Mouse (Mus musculus) hindbrain, embryonic 13.5 days (tissue): Measurements from ENCODE around the gene Phactr3. TPM values are rescaled to one million over a fixed set of nuclear protein-coding genes. Genes with fewer than 3 reads are reported as not detected.
A peak's percentile ranks its signal among the peaks of the same experiment; 100 is the strongest.

Experiments used
- ATAC-seq: fragments of 200-750 bp; cut with Nextera tagmentation; 2 replicates; pipeline ENCODE4 v1.8.0; 2017; ENCODE audit warnings: moderate TSS enrichment; ENCODE audit not compliant: low FRiP score
- H3K27ac ChIP-seq: fragments of 300-500 bp; sonication (generic); 2 replicates; pipeline ENCODE4 v1.5.1; 2015; ENCODE audit warnings: inconsistent platforms, mild to moderate bottlenecking, moderate library complexity
- H3K27me3 ChIP-seq: fragments of 300-500 bp; sonication (generic); 2 replicates; pipeline ENCODE4 v1.6.1; 2015; ENCODE audit warnings: mild to moderate bottlenecking, inconsistent platforms
- H3K36me3 ChIP-seq: fragments of 300-500 bp; sonication (generic); 2 replicates; pipeline ENCODE4 v1.6.1; 2015; ENCODE audit warnings: mild to moderate bottlenecking, inconsistent platforms
- H3K4me1 ChIP-seq: fragments of 300-500 bp; sonication (generic); replicated peaks from 2 replicates; pipeline ENCODE4 v1.6.1; 2015; ENCODE audit warnings: inconsistent platforms
- H3K4me2 ChIP-seq: fragments of 300-500 bp; sonication (generic); 2 replicates; pipeline ENCODE4 v1.6.1; 2015; ENCODE audit warnings: inconsistent platforms, mild to moderate bottlenecking, moderate library complexity
- H3K4me3 ChIP-seq: fragments of 300-500 bp; sonication (generic); 2 replicates; pipeline ENCODE4 v1.5.1; 2015; ENCODE audit warnings: mild to moderate bottlenecking, inconsistent platforms
- H3K9ac ChIP-seq: fragments of 300-500 bp; sonication (generic); 2 replicates; pipeline ENCODE4 v1.6.1; 2015; ENCODE audit warnings: mild to moderate bottlenecking, inconsistent platforms
- H3K9me3 ChIP-seq: fragments of 300-500 bp; sonication (generic); 2 replicates; pipeline ENCODE4 v1.6.1; 2016; ENCODE audit warnings: inconsistent platforms
- WGBS: fragments of 180-500 bp; shearing (Covaris S2); methylation state at CpG from one replicate; pipeline ENCODE4 v1.1.7; 2015; 5-methylcytosine and 5-hydroxymethylcytosine counted together
- polyA plus RNA-seq: library from polyadenylated mRNA; unstranded; fragments of >200 nt; fragmentation: Nextera tagmentation; extraction: Ambion mirVana; gene quantifications from 2 replicates; pipeline ENCODE4 v1.2.1, GENCODE M21; 2015

The Phactr3 gene
- polyA plus RNA-seq, 1 experiment from 2014 or later: 42.1 TPM

- 86% methylated on average over 5 of the region's 5 CpGs for WGBS
- Histone ChIP-seq H3K36me3 (peaks cover 27% of the 10 kb centered on the region), H3K9ac (no peak overlapping the region), H3K4me3 (no peak overlapping the region), H3K4me2 (no peak overlapping the region), H3K27me3 (no peaks in the 10 kb centered on the region), H3K27ac (no peak overlapping the region), H3K9me3 (no peaks in the 10 kb centered on the region), H3K4me1 (no peaks in the 10 kb centered on the region)
- no peak for ATAC-seq
Observed at GRCm38 (mm10) chr2:178287285-178287684, 168.5 kb downstream of the Phactr3 start.

GRCm38 (mm10) chr2:178288666-178289065 is 169.9 kb downstream of the Phactr3 start:
- no peak for ATAC-seq
- peaks cover 18% of the 10 kb centered on the region for H3K36me3 ChIP-seq
- WGBS: 93% methylated on average over 3 of the region's 3 CpGs

DNA sequence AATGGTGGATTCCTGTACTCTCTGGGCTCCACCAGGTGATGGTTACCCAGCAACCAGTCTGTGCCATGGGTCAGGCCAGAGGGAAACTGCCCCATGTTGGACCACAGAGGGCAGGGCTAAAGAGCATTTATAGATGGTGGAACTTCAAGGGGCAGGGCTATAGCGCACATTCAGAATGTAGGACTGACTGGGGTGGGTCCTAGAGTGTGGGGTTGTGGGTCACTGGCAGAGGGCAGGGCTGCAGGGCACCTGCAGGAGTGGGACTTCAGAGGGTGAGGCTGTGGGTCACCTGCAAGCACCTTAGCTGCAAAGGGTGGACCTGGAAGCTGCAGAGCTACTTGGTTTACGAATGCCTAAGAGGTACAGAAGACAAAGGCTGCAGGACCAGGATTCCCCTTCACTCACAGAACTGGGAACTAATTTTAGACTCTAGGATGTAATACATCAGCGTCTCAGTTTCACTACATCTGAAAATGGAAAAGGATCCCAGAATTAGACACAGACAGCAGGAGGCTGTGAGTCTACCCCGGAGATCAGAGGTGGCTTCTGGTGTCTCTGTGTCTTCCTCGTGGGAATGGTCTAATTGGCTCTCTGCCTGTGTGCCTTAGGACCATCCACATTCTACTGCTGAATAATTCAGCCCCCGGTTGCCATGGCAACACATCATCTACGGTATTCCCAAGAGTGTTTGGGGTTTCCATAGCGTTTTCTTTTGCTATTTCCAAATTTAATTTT is 184.8 kb downstream of the Phactr3 start:
- ATAC-seq: peak; percentile 84
- Histone ChIP-seq H3K9ac (no peak overlapping the region), H3K9me3 (no peaks in the 10 kb centered on the region), H3K27me3 (no peaks in the 10 kb centered on the region), H3K27ac (peak overlapping the region; percentile 89), H3K36me3 (peaks cover 13% of the 10 kb centered on the region), H3K4me3 (no peak overlapping the region), H3K4me1 (peaks cover 44% of the 10 kb centered on the region), H3K4me2 (peak overlapping the region; percentile 23; the same call in 1 of the 2 replicates)
- 33% methylated on average over 8 of the region's 8 CpGs for WGBS

More at GRCm38 (mm10) chr2:178288666-178289065, 169.9 kb downstream of the Phactr3 start:
- H3K27me3 ChIP-seq: no peaks in the 10 kb centered on the region
- no peak overlapping the region for H3K4me2 ChIP-seq
- no peak overlapping the region for H3K27ac ChIP-seq
- H3K9me3 ChIP-seq: no peaks in the 10 kb centered on the region
- no peak overlapping the region for H3K4me3 ChIP-seq
- H3K4me1 ChIP-seq: no peaks in the 10 kb centered on the region
- no peak overlapping the region for H3K9ac ChIP-seq

GRCm38 (mm10) chr2:178304188-178304529 is 185.4 kb downstream of the Phactr3 start:
- peaks cover 44% of the 10 kb centered on the region for H3K4me1 ChIP-seq
- WGBS: 15% methylated on average over 1 of the region's 1 CpGs
- 0 out of 2 replicates have a peak overlapping the region, but pooled peaks have one; percentile 23 for H3K4me2 ChIP-seq

GRCm38 (mm10) chr2:178304669-178305068 is 185.9 kb downstream of the Phactr3 start:
- Histone ChIP-seq H3K9me3 (no peaks in the 10 kb centered on the region), H3K27ac (peak overlapping the region; percentile 89), H3K4me3 (no peak overlapping the region), H3K9ac (no peak overlapping the region), H3K4me1 (peaks cover 44% of the 10 kb centered on the region), H3K4me2 (no peak overlapping the region), H3K27me3 (no peaks in the 10 kb centered on the region), H3K36me3 (peaks cover 13% of the 10 kb centered on the region)
- WGBS: 84% methylated on average over 6 of the region's 6 CpGs
- no peak for ATAC-seq

More at GRCm38 (mm10) chr2:178304188-178304529, 185.4 kb downstream of the Phactr3 start:
- peak; percentile 53 for ATAC-seq
- H3K36me3 ChIP-seq: peaks cover 13% of the 10 kb centered on the region
- H3K27ac ChIP-seq: peak overlapping the region; percentile 89
- H3K4me3 ChIP-seq: no peak overlapping the region
- H3K9ac ChIP-seq: no peak overlapping the region
- H3K27me3 ChIP-seq: no peaks in the 10 kb centered on the region
- no peaks in the 10 kb centered on the region for H3K9me3 ChIP-seq

- H3K27ac ChIP-seq: no peak overlapping the region
- 88% methylated on average over 7 of the region's 7 CpGs for WGBS
- H3K9me3 ChIP-seq: no peaks in the 10 kb centered on the region
- no peak for ATAC-seq
- H3K4me3 ChIP-seq: no peak overlapping the region
- H3K4me2 ChIP-seq: no peak overlapping the region
- peaks cover 17% of the 10 kb centered on the region; the same call in 1 of the 2 replicates for H3K36me3 ChIP-seq
- no peaks in the 10 kb centered on the region for H3K27me3 ChIP-seq
- no peak overlapping the region for H3K9ac ChIP-seq
- no peaks in the 10 kb centered on the region for H3K4me1 ChIP-seq
Observed at GRCm38 (mm10) chr2:178313539-178313938, 194.8 kb downstream of the Phactr3 start.

GRCm38 (mm10) chr2:178316281-178316680 is 197.5 kb downstream of the Phactr3 start:
- Histone ChIP-seq H3K36me3 (peaks cover 23% of the 10 kb centered on the region), H3K4me1 (no peaks in the 10 kb centered on the region), H3K9me3 (no peaks in the 10 kb centered on the region), H3K9ac (no peak overlapping the region), H3K27me3 (no peaks in the 10 kb centered on the region), H3K4me3 (no peak overlapping the region), H3K4me2 (no peak overlapping the region), H3K27ac (no peak overlapping the region)
- WGBS: 96% methylated on average over 1 of the region's 1 CpGs
- no peak for ATAC-seq

GRCm38 (mm10) chr2:178319766-178320165 is 201.0 kb downstream of the Phactr3 start:
- Histone ChIP-seq H3K27ac (no peak overlapping the region), H3K4me3 (no peak overlapping the region), H3K9ac (no peak overlapping the region), H3K4me2 (no peak overlapping the region), H3K27me3 (no peaks in the 10 kb centered on the region), H3K9me3 (no peaks in the 10 kb centered on the region), H3K4me1 (no peaks in the 10 kb centered on the region), H3K36me3 (peaks cover 34% of the 10 kb centered on the region)
- 84% methylated on average over 7 of the region's 7 CpGs for WGBS
- ATAC-seq: no peak

DNA sequence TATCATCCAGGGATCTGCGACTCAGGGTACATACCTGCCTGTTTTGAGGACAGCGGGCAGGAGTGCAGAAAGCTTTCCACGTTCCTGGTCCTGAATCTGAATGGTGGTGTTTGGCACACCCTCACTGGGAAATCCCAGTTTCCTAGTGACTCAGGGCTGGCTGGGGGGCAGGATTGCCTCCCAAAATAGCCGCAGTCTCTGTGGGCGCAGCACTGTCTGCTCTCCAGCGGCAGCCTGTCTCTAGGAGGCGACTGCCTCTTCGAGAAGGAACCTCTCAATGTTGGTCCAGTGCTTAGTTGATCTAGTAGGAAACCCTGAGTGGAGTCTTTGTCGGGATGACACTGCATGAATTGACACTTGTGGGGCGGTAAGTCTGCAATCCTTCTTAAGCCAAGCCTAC is 202.5 kb downstream of the Phactr3 start:
- no peak overlapping the region for H3K4me2 ChIP-seq
- no peaks in the 10 kb centered on the region for H3K4me1 ChIP-seq
- peaks cover 29% of the 10 kb centered on the region for H3K36me3 ChIP-seq
- ATAC-seq: no peak
- H3K27me3 ChIP-seq: no peaks in the 10 kb centered on the region
- H3K4me3 ChIP-seq: no peak overlapping the region
- WGBS: 86% methylated on average over 10 of the region's 10 CpGs
- no peaks in the 10 kb centered on the region for H3K9me3 ChIP-seq
- H3K9ac ChIP-seq: no peak overlapping the region
- H3K27ac ChIP-seq: no peak overlapping the region

- no peak overlapping the region for H3K27ac ChIP-seq
- no peak overlapping the region for H3K4me3 ChIP-seq
- H3K27me3 ChIP-seq: no peaks in the 10 kb centered on the region
- H3K9me3 ChIP-seq: no peaks in the 10 kb centered on the region
- peaks cover 28% of the 10 kb centered on the region for H3K4me1 ChIP-seq
- no peak for ATAC-seq
- no peak overlapping the region for H3K4me2 ChIP-seq
- H3K36me3 ChIP-seq: peaks cover 29% of the 10 kb centered on the region
- H3K9ac ChIP-seq: no peak overlapping the region
- 97% methylated on average over 3 of the region's 3 CpGs for WGBS
Observed at GRCm38 (mm10) chr2:178324410-178324809, 205.6 kb downstream of the Phactr3 start.

DNA sequence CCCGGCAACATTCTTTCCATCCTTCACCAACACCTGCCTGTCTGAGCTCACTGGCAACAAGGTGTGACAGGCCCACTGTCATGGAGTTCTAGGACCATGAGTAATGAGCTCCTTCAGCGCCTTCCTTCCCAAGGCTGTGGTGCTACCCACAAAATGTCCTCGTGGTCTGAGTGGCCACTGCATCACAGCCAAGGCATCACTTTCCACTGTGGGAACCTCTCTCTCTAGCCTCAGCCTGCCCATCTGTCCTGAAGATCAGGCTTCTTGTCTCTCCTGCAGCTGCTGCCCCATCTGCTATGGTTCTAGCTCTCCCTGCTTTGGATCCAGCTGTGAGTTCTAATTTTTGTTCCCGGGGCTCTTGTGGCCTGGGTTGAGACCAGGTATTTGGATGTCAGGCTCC is 206.0 kb downstream of the Phactr3 start:
- 78% methylated on average over 4 of the region's 4 CpGs for WGBS
- H3K9ac ChIP-seq: no peak overlapping the region
- H3K27me3 ChIP-seq: no peaks in the 10 kb centered on the region
- no peak overlapping the region for H3K27ac ChIP-seq
- H3K4me1 ChIP-seq: peaks cover 32% of the 10 kb centered on the region
- H3K4me3 ChIP-seq: no peak overlapping the region
- peaks cover 29% of the 10 kb centered on the region for H3K36me3 ChIP-seq
- no peak overlapping the region for H3K4me2 ChIP-seq
- no peak for ATAC-seq
- H3K9me3 ChIP-seq: no peaks in the 10 kb centered on the region

GRCm38 (mm10) chr2:178326067-178326466 is 207.3 kb downstream of the Phactr3 start:
- Histone ChIP-seq H3K9me3 (no peaks in the 10 kb centered on the region), H3K36me3 (peaks cover 25% of the 10 kb centered on the region), H3K4me1 (peaks cover 32% of the 10 kb centered on the region), H3K4me2 (no peak overlapping the region), H3K27ac (peak overlapping the region; percentile 91; the same call in 1 of the 2 replicates), H3K27me3 (no peaks in the 10 kb centered on the region), H3K9ac (0 out of 2 replicates have a peak overlapping the region, but pooled peaks have one; percentile 69), H3K4me3 (no peak overlapping the region)
- no peak for ATAC-seq
- WGBS: 93% methylated on average over 10 of the region's 10 CpGs
